In the genomic region with DNA sequence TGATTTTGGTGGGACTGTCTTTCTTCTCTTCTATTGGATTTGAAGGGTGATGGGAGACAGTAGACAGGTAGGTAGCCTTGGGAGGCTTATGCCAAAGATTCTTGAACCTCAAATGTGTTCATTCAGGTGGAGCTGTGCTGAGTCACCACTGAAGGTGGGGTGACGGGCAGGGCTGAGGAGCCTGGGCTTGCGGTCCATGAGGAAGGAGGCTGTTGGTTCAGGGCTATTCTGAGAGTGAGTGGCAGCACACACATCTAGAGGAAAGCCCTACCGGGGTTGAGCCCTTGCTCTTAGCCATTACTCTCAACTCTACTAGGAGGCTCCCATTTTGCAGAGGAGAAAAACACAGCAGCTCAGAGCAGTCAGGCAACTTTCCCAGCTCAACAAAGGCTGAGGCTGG, we compare ENCODE assay signal across 24 mouse cellular contexts. TPM values are rescaled to one million over a fixed set of nuclear protein-coding genes. Genes with fewer than 3 reads are reported as not detected.
A peak's percentile ranks its signal among the peaks of the same experiment; 100 is the strongest.
DNase-seq lines count a peak whose midpoint lies in the region; ATAC-seq and TF ChIP-seq lines count a peak whose summit lies in the region.
"Had no signal": no experiment of that assay in that cellular context is flagged by ENCODE, and none has a peak within 500 bp of the region (broad histone marks: within the 10 kb centered on the region; RNA-seq: fewer than 3 reads in every experiment).

No protein-coding gene starts in this region.

- no peak overlapping the region for H3K9ac ChIP-seq in hindbrain, embryonic 12.5 days
- no peak overlapping the region for H3K9ac ChIP-seq in hindbrain, postnatal 0 days (replicated peaks; ENCODE audit: low read length)
- no peak overlapping the region for H3K9ac ChIP-seq in ES-E14 (ENCODE audit: insufficient read depth, low read depth, low read length, poor library complexity, severe bottlenecking)
- H3K9ac ChIP-seq in forebrain, embryonic 14.5 days (ENCODE audit: low read length), result no peak overlapping the region
- H3K9ac ChIP-seq in stomach, embryonic 16.5 days (ENCODE audit: low read length), result no peak overlapping the region
- H3K9ac ChIP-seq: embryonic facial prominence, embryonic 12.5 days had no signal

- ATAC-seq in hindbrain, embryonic 12.5 days (ENCODE audit: low FRiP score), result no peak
- no peak for ATAC-seq in hindbrain, postnatal 0 days
- no peak for ATAC-seq in forebrain, embryonic 14.5 days
- peak; percentile 51; the same call in 1 of the 2 replicates for ATAC-seq in stomach, embryonic 16.5 days (ENCODE audit: insufficient read depth, low FRiP score)

- H3K36me3 ChIP-seq in hindbrain, embryonic 12.5 days, result no peaks in the 10 kb centered on the region
- H3K36me3 ChIP-seq in hindbrain, postnatal 0 days (ENCODE audit: insufficient read depth, low read length), result no peaks in the 10 kb centered on the region
- no peaks in the 10 kb centered on the region for H3K36me3 ChIP-seq in ES-E14 (ENCODE audit: control insufficient read depth, insufficient read depth, low read length, poor library complexity, severe bottlenecking)
- H3K36me3 ChIP-seq in forebrain, embryonic 14.5 days (ENCODE audit: control insufficient read depth, insufficient read depth, low read length), result no peaks in the 10 kb centered on the region
- no peaks in the 10 kb centered on the region for H3K36me3 ChIP-seq in stomach, embryonic 16.5 days (ENCODE audit: control insufficient read depth, insufficient read depth, low read length)
- H3K36me3 ChIP-seq: embryonic facial prominence, embryonic 12.5 days had no signal

- no peak overlapping the region for H3K4me3 ChIP-seq in hindbrain, embryonic 12.5 days
- no peak overlapping the region for H3K4me3 ChIP-seq in hindbrain, postnatal 0 days (ENCODE audit: low read length)
- 0 out of 4 replicates have a peak overlapping the region, but pooled peaks of 1 of the 2 experiments have one; percentile 42 for H3K4me3 ChIP-seq in ES-E14 (ENCODE audit: insufficient read depth in 1 of 2, low read depth in 1 of 2, low read length in 2 of 2, poor library complexity in 1 of 2, severe bottlenecking in 1 of 2)
- H3K4me3 ChIP-seq in forebrain, embryonic 14.5 days (ENCODE audit: low read depth, low read length), result no peak overlapping the region
- no peak overlapping the region for H3K4me3 ChIP-seq in stomach, embryonic 16.5 days (replicated peaks; ENCODE audit: low read length)
- H3K4me3 ChIP-seq: embryonic facial prominence, embryonic 12.5 days; erythroblast, embryonic 14.5 days; left cerebral cortex, adult 2 months; myocyte had no signal

- peaks cover 27% of the 10 kb centered on the region for H3K4me1 ChIP-seq in hindbrain, embryonic 12.5 days
- no peaks in the 10 kb centered on the region for H3K4me1 ChIP-seq in hindbrain, postnatal 0 days (ENCODE audit: insufficient read depth, low read length)
- H3K4me1 ChIP-seq in ES-E14 (ENCODE audit: control insufficient read depth in 2 of 2, insufficient read depth in 2 of 2, low read length in 2 of 2, poor library complexity in 1 of 2), result peaks cover 17 to 30% of the 10 kb centered on the region in 2 experiments
- H3K4me1 ChIP-seq in forebrain, embryonic 14.5 days (ENCODE audit: control insufficient read depth, insufficient read depth, low read length), result peaks cover 22% of the 10 kb centered on the region
- no peaks in the 10 kb centered on the region for H3K4me1 ChIP-seq in stomach, embryonic 16.5 days (ENCODE audit: control insufficient read depth, insufficient read depth, low read length)

- no peaks in the 10 kb centered on the region for H3K27me3 ChIP-seq in hindbrain, embryonic 12.5 days
- no peaks in the 10 kb centered on the region for H3K27me3 ChIP-seq in hindbrain, postnatal 0 days (ENCODE audit: insufficient read depth, low read length)
- no peaks in the 10 kb centered on the region for H3K27me3 ChIP-seq in forebrain, embryonic 14.5 days (replicated peaks; ENCODE audit: control insufficient read depth, insufficient read depth, low read length)
- no peaks in the 10 kb centered on the region for H3K27me3 ChIP-seq in stomach, embryonic 16.5 days (ENCODE audit: control insufficient read depth, insufficient read depth, low read length)
- H3K27me3 ChIP-seq: embryonic facial prominence, embryonic 12.5 days had no signal

- H3K4me2 ChIP-seq in hindbrain, embryonic 12.5 days (replicated peaks), result no peak overlapping the region
- no peak overlapping the region for H3K4me2 ChIP-seq in hindbrain, postnatal 0 days (ENCODE audit: low read depth, low read length)
- H3K4me2 ChIP-seq in forebrain, embryonic 14.5 days (ENCODE audit: low read length), result no peak overlapping the region
- H3K4me2 ChIP-seq in stomach, embryonic 16.5 days (ENCODE audit: low read depth, low read length), result no peak overlapping the region
- H3K4me2 ChIP-seq: embryonic facial prominence, embryonic 12.5 days; liver, embryonic 11.5 days had no signal

- H3K9me3 ChIP-seq in hindbrain, embryonic 12.5 days (replicated peaks), result no peaks in the 10 kb centered on the region
- H3K9me3 ChIP-seq in hindbrain, postnatal 0 days (ENCODE audit: low read length), result no peaks in the 10 kb centered on the region
- H3K9me3 ChIP-seq in ES-E14 (ENCODE audit: control insufficient read depth, insufficient read depth, low read depth, low read length), result no peaks in the 10 kb centered on the region
- no peaks in the 10 kb centered on the region for H3K9me3 ChIP-seq in forebrain, embryonic 14.5 days (replicated peaks; ENCODE audit: control insufficient read depth, low read length)
- no peaks in the 10 kb centered on the region for H3K9me3 ChIP-seq in stomach, embryonic 16.5 days (replicated peaks; ENCODE audit: control insufficient read depth, low read length)
- H3K9me3 ChIP-seq: embryonic facial prominence, embryonic 12.5 days had no signal

- no peak for TF ChIP-seq CTCF in hindbrain, postnatal 0 days (IDR thresholded peaks at IDR 0.05; ENCODE audit: low read depth)

- no peak for DNase-seq in hindbrain, postnatal 0 days (ENCODE audit: low spot score)
- DNase-seq in ES-E14 (ENCODE audit: low read depth, low spot score), result no peak
- DNase-seq in forebrain, embryonic 14.5 days (ENCODE audit: low spot score), result no peak
- no peak for DNase-seq in thymus, adult 18-20 months
- no peak for DNase-seq in lung, postnatal 10 days
- DNase-seq: adrenal gland, adult 8-10 months; B cell, adult 2 months; cerebellum, adult 9-11 months; gastrocnemius, postnatal 10 days; heart, adult 18-20 months; heart, postnatal 36 days; kidney, adult 8-10 months; kidney, postnatal 25 days; layer of hippocampus, adult 9-11 months; lung, postnatal 36 days; right cerebral cortex, postnatal 14 days; thymus, postnatal 36 days had no signal

- WGBS in hindbrain, embryonic 12.5 days, result 87% methylated on average over 3 of the region's 3 CpGs
- WGBS in hindbrain, postnatal 0 days, result 92% methylated on average over 3 of the region's 3 CpGs
- WGBS in forebrain, embryonic 14.5 days, result 83% methylated on average over 3 of the region's 3 CpGs
- 62% methylated on average over 3 of the region's 3 CpGs for WGBS in stomach, embryonic 16.5 days

- in situ Hi-C loops in ES-E14 (cut with MboI; ENCODE audit: low sequenced_read_pairs in 2 of 2, unreplicated experiment in 2 of 2), result no loop called here

- peak overlapping the region; percentile 60 for H3K27ac ChIP-seq in hindbrain, embryonic 12.5 days
- no peak overlapping the region for H3K27ac ChIP-seq in hindbrain, postnatal 0 days
- peak overlapping the region; percentile 87 for H3K27ac ChIP-seq in ES-E14 (ENCODE audit: insufficient read depth, low read depth, low read length, poor library complexity, severe bottlenecking)
- H3K27ac ChIP-seq in forebrain, embryonic 14.5 days (ENCODE audit: low read depth, low read length), result 0 out of 2 replicates have a peak overlapping the region, but pooled peaks have one; percentile 3
- peak overlapping the region; percentile 62 for H3K27ac ChIP-seq in stomach, embryonic 16.5 days (ENCODE audit: low read length)
- H3K27ac ChIP-seq: embryonic facial prominence, embryonic 12.5 days; left cerebral cortex, adult 2 months had no signal

TF ChIP-seq in ES-E14, 5 proteins besides CTCF, POLR2A, EP300 and RAD21:
- TF ChIP-seq ZC3H11A (IDR thresholded peaks at IDR 0.05; ENCODE audit: borderline replicate concordance, low read depth, low read length) (no peak), HCFC1 (IDR thresholded peaks at IDR 0.05; ENCODE audit: borderline replicate concordance, insufficient read depth, low read length) (no peak), ZNF384 (IDR thresholded peaks at IDR 0.05; ENCODE audit: low read depth, low read length) (no peak), CHD2 (IDR thresholded peaks at IDR 0.05; ENCODE audit: low read depth, low read length) (no peak), MAFK (IDR thresholded peaks at IDR 0.05; ENCODE audit: insufficient read depth, low read depth, low read length) (no peak)

RNA-seq across cellular contexts. Expression of a gene that starts 54.6 kb away (rescaled TPM):
- 23.9 and 24.3 TPM in 2 replicates for polyA plus RNA-seq in hindbrain, embryonic 12.5 days (2016; fragmentation: Nextera tagmentation; extraction: Ambion mirVana)
- 131 and 146 TPM in 2 replicates for total RNA-seq in hindbrain, postnatal 0 days (2014; rRNA removed)
- polyA plus RNA-seq in hindbrain, postnatal 0 days (2015; fragmentation: Nextera tagmentation; extraction: Ambion mirVana), result 23.0 and 27.8 TPM in 2 replicates
- total RNA-seq in ES-E14 (2012; rRNA removed), result 19.1 and 37.5 TPM in 2 replicates
- 8.5 and 9.5 TPM in 2 replicates for polyA plus RNA-seq in forebrain, embryonic 14.5 days (2014; fragmentation: Nextera tagmentation; extraction: Ambion mirVana)
- 18.3 and 24.0 TPM in 2 replicates for polyA plus RNA-seq in stomach, embryonic 16.5 days (2015; fragmentation: Nextera tagmentation; extraction: Ambion mirVana)
